Mouse (Mus musculus): ENCODE results near the gene 4931409K22Rik. TPM values are rescaled to one million over a fixed set of nuclear protein-coding genes. Genes with fewer than 3 reads are reported as not detected.
A peak's percentile ranks its signal among the peaks of the same experiment; 100 is the strongest.

Gene 4931409K22Rik
- polyA plus RNA-seq, 1 experiment from 2014 or later, result not detected

- peaks cover 24% of the 10 kb centered on the region for H3K4me1 ChIP-seq (ENCODE audit: control insufficient read depth, insufficient read depth, low read length)
- DNase-seq (ENCODE audit: low spot score) (peak; percentile 83), ATAC-seq (replicated peaks; ENCODE audit: insufficient number of reproducible peaks, low FRiP score, low TSS enrichment, low read depth) (peak; percentile 21; the same call in 1 of the 2 replicates)
- H3K4me3 ChIP-seq (ENCODE audit: low read depth, low read length), result peak overlapping the region; percentile 69
- H3K36me3 ChIP-seq (replicated peaks; ENCODE audit: control insufficient read depth, insufficient read depth, low read depth, low read length), result no peaks in the 10 kb centered on the region
- peak overlapping the region; percentile 85 for H3K4me2 ChIP-seq (ENCODE audit: low read depth, low read length)
- no peaks in the 10 kb centered on the region for H3K9me3 ChIP-seq (replicated peaks; ENCODE audit: control insufficient read depth, low read length)
- WGBS, result under 1% methylated on average over 68 of the region's 73 CpGs
- H3K27me3 ChIP-seq (ENCODE audit: control insufficient read depth, insufficient read depth, low read length), result peaks cover 5% of the 10 kb centered on the region
- H3K27ac ChIP-seq (replicated peaks; ENCODE audit: low read depth, low read length), result peak overlapping the region; percentile 95
- H3K9ac ChIP-seq (replicated peaks; ENCODE audit: low read length), result peak overlapping the region; percentile 84
These were observed 45.5 kb upstream of the 4931409K22Rik start for GRCm38 (mm10) chr5:24601911-24602750.

- H3K27me3 ChIP-seq (ENCODE audit: control insufficient read depth, insufficient read depth, low read length), result peaks cover 5% of the 10 kb centered on the region
- 2% methylated on average over 33 of the region's 33 CpGs for WGBS
- no peaks in the 10 kb centered on the region for H3K36me3 ChIP-seq (replicated peaks; ENCODE audit: control insufficient read depth, insufficient read depth, low read depth, low read length)
- ATAC-seq (replicated peaks; ENCODE audit: insufficient number of reproducible peaks, low FRiP score, low TSS enrichment, low read depth) (no peak; the same call in 1 of the 2 replicates), DNase-seq (ENCODE audit: low spot score) (peak; percentile 46)
- H3K4me1 ChIP-seq (ENCODE audit: control insufficient read depth, insufficient read depth, low read length), result peaks cover 21% of the 10 kb centered on the region
- peak overlapping the region; percentile 85 for H3K4me2 ChIP-seq (ENCODE audit: low read depth, low read length)
- peak overlapping the region; percentile 84 for H3K9ac ChIP-seq (replicated peaks; ENCODE audit: low read length)
- H3K27ac ChIP-seq (replicated peaks; ENCODE audit: low read depth, low read length), result peak overlapping the region; percentile 95
- H3K4me3 ChIP-seq (ENCODE audit: low read depth, low read length), result peak overlapping the region; percentile 69
- no peaks in the 10 kb centered on the region for H3K9me3 ChIP-seq (replicated peaks; ENCODE audit: control insufficient read depth, low read length)
These were observed 44.6 kb upstream of the 4931409K22Rik start for GRCm38 (mm10) chr5:24601071-24601835.

GRCm38 (mm10) chr5:24600236-24600635, 43.6 kb upstream of the 4931409K22Rik start:
- WGBS, result 51% methylated on average over 2 of the region's 2 CpGs
- Histone ChIP-seq H3K27me3 (ENCODE audit: control insufficient read depth, insufficient read depth, low read length) (peaks cover 5% of the 10 kb centered on the region), H3K36me3 (replicated peaks; ENCODE audit: control insufficient read depth, insufficient read depth, low read depth, low read length) (no peaks in the 10 kb centered on the region), H3K4me2 (ENCODE audit: low read depth, low read length) (0 out of 2 replicates have a peak overlapping the region, but pooled peaks have one; percentile 85), H3K9ac (replicated peaks; ENCODE audit: low read length) (no peak overlapping the region), H3K9me3 (replicated peaks; ENCODE audit: control insufficient read depth, low read length) (no peaks in the 10 kb centered on the region), H3K27ac (replicated peaks; ENCODE audit: low read depth, low read length) (no peak overlapping the region), H3K4me3 (ENCODE audit: low read depth, low read length) (no peak overlapping the region), H3K4me1 (ENCODE audit: control insufficient read depth, insufficient read depth, low read length) (peaks cover 16% of the 10 kb centered on the region)
- DNase-seq (ENCODE audit: low spot score) (no peak), ATAC-seq (replicated peaks; ENCODE audit: insufficient number of reproducible peaks, low FRiP score, low TSS enrichment, low read depth) (no peak)

GRCm38 (mm10) chr5:24599137-24599536, 42.5 kb upstream of the 4931409K22Rik start:
- Histone ChIP-seq H3K27me3 (ENCODE audit: control insufficient read depth, insufficient read depth, low read length) (peaks cover 5% of the 10 kb centered on the region), H3K4me3 (ENCODE audit: low read depth, low read length) (peak overlapping the region; percentile 47; the same call in 1 of the 2 replicates), H3K36me3 (replicated peaks; ENCODE audit: control insufficient read depth, insufficient read depth, low read depth, low read length) (peaks cover 2% of the 10 kb centered on the region), H3K9me3 (replicated peaks; ENCODE audit: control insufficient read depth, low read length) (no peaks in the 10 kb centered on the region), H3K9ac (replicated peaks; ENCODE audit: low read length) (no peak overlapping the region), H3K4me1 (ENCODE audit: control insufficient read depth, insufficient read depth, low read length) (peaks cover 16% of the 10 kb centered on the region), H3K4me2 (ENCODE audit: low read depth, low read length) (peak overlapping the region; percentile 98), H3K27ac (replicated peaks; ENCODE audit: low read depth, low read length) (no peak overlapping the region)
- DNase-seq (ENCODE audit: low spot score), result no peak
- no peak for ATAC-seq (replicated peaks; ENCODE audit: insufficient number of reproducible peaks, low FRiP score, low TSS enrichment, low read depth)
- WGBS, result 10% methylated on average over 8 of the region's 8 CpGs

GRCm38 (mm10) chr5:24598570-24599006, 42.0 kb upstream of the 4931409K22Rik start:
- peak; percentile 75 for DNase-seq (ENCODE audit: low spot score)
- no peak overlapping the region for H3K27ac ChIP-seq (replicated peaks; ENCODE audit: low read depth, low read length)
- no peaks in the 10 kb centered on the region for H3K9me3 ChIP-seq (replicated peaks; ENCODE audit: control insufficient read depth, low read length)
- under 1% methylated on average over 35 of the region's 41 CpGs for WGBS
- peaks cover 2% of the 10 kb centered on the region for H3K36me3 ChIP-seq (replicated peaks; ENCODE audit: control insufficient read depth, insufficient read depth, low read depth, low read length)
- peak overlapping the region; percentile 98 for H3K4me2 ChIP-seq (ENCODE audit: low read depth, low read length)
- H3K9ac ChIP-seq (replicated peaks; ENCODE audit: low read length), result peak overlapping the region; percentile 67
- H3K27me3 ChIP-seq (ENCODE audit: control insufficient read depth, insufficient read depth, low read length), result peaks cover 5% of the 10 kb centered on the region
- H3K4me3 ChIP-seq (ENCODE audit: low read depth, low read length), result peak overlapping the region; percentile 47
- H3K4me1 ChIP-seq (ENCODE audit: control insufficient read depth, insufficient read depth, low read length), result peaks cover 11% of the 10 kb centered on the region
- no peak for ATAC-seq (replicated peaks; ENCODE audit: insufficient number of reproducible peaks, low FRiP score, low TSS enrichment, low read depth)

GRCm38 (mm10) chr5:24597901-24598569, 41.4 kb upstream of the 4931409K22Rik start:
- H3K27me3 ChIP-seq (ENCODE audit: control insufficient read depth, insufficient read depth, low read length), result peaks cover 5% of the 10 kb centered on the region
- WGBS, result 26% methylated on average over 15 of the region's 15 CpGs

GRCm38 (mm10) chr5:24597221-24597728, 40.7 kb upstream of the 4931409K22Rik start:
- ATAC-seq (replicated peaks; ENCODE audit: insufficient number of reproducible peaks, low FRiP score, low TSS enrichment, low read depth) (no peak), DNase-seq (ENCODE audit: low spot score) (peak; percentile 89)
- H3K9me3 ChIP-seq (replicated peaks; ENCODE audit: control insufficient read depth, low read length), result no peaks in the 10 kb centered on the region
- H3K4me1 ChIP-seq (ENCODE audit: control insufficient read depth, insufficient read depth, low read length), result peaks cover 3% of the 10 kb centered on the region
- no peak overlapping the region for H3K4me2 ChIP-seq (ENCODE audit: low read depth, low read length)
- 60% methylated on average over 2 of the region's 2 CpGs for WGBS
- no peak overlapping the region for H3K9ac ChIP-seq (replicated peaks; ENCODE audit: low read length)
- peaks cover 5% of the 10 kb centered on the region for H3K27me3 ChIP-seq (ENCODE audit: control insufficient read depth, insufficient read depth, low read length)
- H3K36me3 ChIP-seq (replicated peaks; ENCODE audit: control insufficient read depth, insufficient read depth, low read depth, low read length), result peaks cover 2% of the 10 kb centered on the region
- no peak overlapping the region for H3K27ac ChIP-seq (replicated peaks; ENCODE audit: low read depth, low read length)
- H3K4me3 ChIP-seq (ENCODE audit: low read depth, low read length), result no peak overlapping the region

More at GRCm38 (mm10) chr5:24597901-24598569, 41.4 kb upstream of the 4931409K22Rik start:
- Histone ChIP-seq H3K4me1 (ENCODE audit: control insufficient read depth, insufficient read depth, low read length) (peaks cover 7% of the 10 kb centered on the region), H3K4me3 (ENCODE audit: low read depth, low read length) (peak overlapping the region; percentile 47), H3K9ac (replicated peaks; ENCODE audit: low read length) (peak overlapping the region; percentile 67), H3K36me3 (replicated peaks; ENCODE audit: control insufficient read depth, insufficient read depth, low read depth, low read length) (peaks cover 2% of the 10 kb centered on the region), H3K27ac (replicated peaks; ENCODE audit: low read depth, low read length) (no peak overlapping the region), H3K4me2 (ENCODE audit: low read depth, low read length) (peak overlapping the region; percentile 98), H3K9me3 (replicated peaks; ENCODE audit: control insufficient read depth, low read length) (no peaks in the 10 kb centered on the region)
- DNase-seq (ENCODE audit: low spot score), result no peak
- no peak for ATAC-seq (replicated peaks; ENCODE audit: insufficient number of reproducible peaks, low FRiP score, low TSS enrichment, low read depth)
